Mouse (Mus musculus) MEL (cell line): Measurements from ENCODE around the gene Bbs5. TPM values are rescaled to one million over a fixed set of nuclear protein-coding genes. Genes with fewer than 3 reads are reported as not detected.

ENCODE experiments used
- DNase-seq: peaks from one replicate; pipeline ENCODE4 v3.0.0; 2011; ENCODE audit warnings: low read depth, low spot score
- H3K27ac ChIP-seq: 2 replicates; pipeline ENCODE4 v1.5.1; 2012; ENCODE audit warnings: low read depth, mild to moderate bottlenecking, control low read depth, low read length, moderate library complexity; ENCODE audit not compliant: control insufficient read depth
- H3K27me3 ChIP-seq, 2 experiments: fragments of 150-350 bp in 1 of 2; sonication (generic) in 1 of 2; 2 replicates each; pipeline ENCODE4 v1.6.1; 2012; ENCODE audit warnings: low read length in 2 of 2, mild to moderate bottlenecking in 2 of 2, improper control_type of control experiment in 1 of 2, moderate library complexity in 1 of 2; ENCODE audit not compliant: insufficient read depth in 2 of 2, control insufficient read depth in 1 of 2
- H3K36me3 ChIP-seq, 2 experiments: 2 replicates each; pipeline ENCODE4 v1.6.1; 2012 to 2014; ENCODE audit warnings: low read length in 2 of 2, improper control_type of control experiment in 1 of 2, inconsistent platforms in 1 of 2, mild to moderate bottlenecking in 1 of 2; ENCODE audit not compliant: insufficient read depth in 2 of 2, control insufficient read depth in 1 of 2
- H3K4me1 ChIP-seq, 2 experiments: fragments of 150-350 bp in 1 of 2; sonication (generic) in 1 of 2; 2 replicates each; pipeline ENCODE4 v1.6.1; 2012; ENCODE audit warnings: low read length in 2 of 2, improper control_type of control experiment in 1 of 2, mild to moderate bottlenecking in 1 of 2; ENCODE audit not compliant: insufficient read depth in 2 of 2, control insufficient read depth in 1 of 2
- H3K4me3 ChIP-seq, 2 experiments: fragments of 150-350 bp in 1 of 2; sonication (generic) in 1 of 2; 2 replicates each; pipeline ENCODE4 v1.5.1; 2012; ENCODE audit warnings: low read depth in 2 of 2, low read length in 2 of 2, mild to moderate bottlenecking in 2 of 2, moderate library complexity in 2 of 2, control low read depth in 1 of 2, improper control_type of control experiment in 1 of 2; ENCODE audit not compliant: control insufficient read depth in 1 of 2, insufficient read depth in 1 of 2
- H3K79me2 ChIP-seq: 2 replicates; pipeline ENCODE4 v1.6.1; 2012; ENCODE audit warnings: mild to moderate bottlenecking, low read length, moderate library complexity; ENCODE audit not compliant: control insufficient read depth, poor library complexity, insufficient read depth
- H3K9ac ChIP-seq: 2 replicates; pipeline ENCODE4 v1.6.1; 2012; ENCODE audit warnings: low read depth, mild to moderate bottlenecking, control low read depth, low read length, moderate library complexity; ENCODE audit not compliant: control insufficient read depth, poor library complexity, severe bottlenecking
- H3K9me3 ChIP-seq: fragments of 150-350 bp; sonication (generic); replicated peaks from 2 replicates; pipeline ENCODE4 v1.6.1; 2012; ENCODE audit warnings: mild to moderate bottlenecking, low read length, improper control_type of control experiment, moderate library complexity; ENCODE audit not compliant: insufficient read depth
- CHD2 ChIP-seq: IDR thresholded peaks from 2 replicates; pipeline ENCODE4 v1.6.1; 2011; ENCODE audit warnings: low read length, improper control_type of control experiment
- CTCF ChIP-seq, 3 experiments: IDR thresholded peaks in 2 of 3; conservative IDR thresholded peaks in 1 of 3; 2 replicates each; pipeline ENCODE4 v1.5.1; 2011 to 2012; ENCODE audit warnings: low read length in 3 of 3, low read depth in 2 of 3, mild to moderate bottlenecking in 2 of 3, improper control_type of control experiment in 1 of 3, inconsistent platforms in 1 of 3, mixed read lengths in 1 of 3, moderate library complexity in 1 of 3; ENCODE audit not compliant: control insufficient read depth in 1 of 3, insufficient read depth in 1 of 3, poor library complexity in 1 of 3, severe bottlenecking in 1 of 3
- E2F4 ChIP-seq: IDR thresholded peaks from 2 replicates; pipeline ENCODE4 v1.6.1; 2011; ENCODE audit warnings: low read depth, low read length, improper control_type of control experiment, borderline replicate concordance
- EP300 ChIP-seq, 2 experiments: IDR thresholded peaks; 2 replicates each; pipeline ENCODE4 v1.6.1; 2011; ENCODE audit warnings: improper control_type of control experiment in 2 of 2, low read length in 2 of 2, low read depth in 1 of 2, mild to moderate bottlenecking in 1 of 2
- HCFC1 ChIP-seq: IDR thresholded peaks from 2 replicates; pipeline ENCODE4 v1.6.1; 2012; ENCODE audit warnings: low read depth, mild to moderate bottlenecking, inconsistent platforms, low read length, improper control_type of control experiment, moderate library complexity
- JUND ChIP-seq: IDR thresholded peaks from 2 replicates; pipeline ENCODE4 v1.6.1; 2011; ENCODE audit warnings: low read depth, mild to moderate bottlenecking, improper control_type of control experiment, low read length
- MAFK ChIP-seq: IDR thresholded peaks from 2 replicates; pipeline ENCODE4 v1.6.1; 2011; ENCODE audit warnings: low read depth, mild to moderate bottlenecking, low read length, improper control_type of control experiment, borderline replicate concordance
- MAX ChIP-seq: IDR thresholded peaks from 2 replicates; pipeline ENCODE4 v1.6.1; 2011; ENCODE audit warnings: low read length, improper control_type of control experiment
- MXI1 ChIP-seq: IDR thresholded peaks from 2 replicates; pipeline ENCODE4 v1.6.1; 2011; ENCODE audit warnings: mild to moderate bottlenecking, low read depth, low read length, improper control_type of control experiment
- POLR2A ChIP-seq, 2 experiments: IDR thresholded peaks; 2 replicates each; pipeline ENCODE4 v1.6.1; 2011 to 2012; ENCODE audit warnings: low read length in 2 of 2, mild to moderate bottlenecking in 2 of 2, control low read depth in 1 of 2, improper control_type of control experiment in 1 of 2, low read depth in 1 of 2, moderate library complexity in 1 of 2; ENCODE audit not compliant: control insufficient read depth in 1 of 2, insufficient read depth in 1 of 2, poor library complexity in 1 of 2
- POLR2AphosphoS5 ChIP-seq: IDR thresholded peaks from 2 replicates; pipeline ENCODE4 v1.6.1; 2012; ENCODE audit warnings: low read depth, borderline replicate concordance, mild to moderate bottlenecking, inconsistent platforms, low read length, moderate library complexity, mixed read lengths
- RAD21 ChIP-seq: IDR thresholded peaks from 2 replicates; pipeline ENCODE4 v1.6.1; 2011; ENCODE audit warnings: mild to moderate bottlenecking, low read depth, low read length, improper control_type of control experiment
- SIN3A ChIP-seq: IDR thresholded peaks from 2 replicates; pipeline ENCODE4 v1.6.1; 2012; ENCODE audit warnings: low read length, improper control_type of control experiment, inconsistent platforms
- TAL1 ChIP-seq: IDR thresholded peaks from 2 replicates; pipeline ENCODE4 v1.6.1; 2012; ENCODE audit warnings: mild to moderate bottlenecking, inconsistent platforms, low read length, moderate library complexity, mixed read lengths
- TBP ChIP-seq: IDR thresholded peaks from 2 replicates; pipeline ENCODE4 v1.8.0; 2011; ENCODE audit warnings: low read depth, low read length, improper control_type of control experiment
- TCF12 ChIP-seq: IDR thresholded peaks from 2 replicates; pipeline ENCODE4 v1.6.1; 2014; ENCODE audit warnings: low read depth, mild to moderate bottlenecking, inconsistent platforms, low read length, improper control_type of control experiment, moderate library complexity
- UBTF ChIP-seq: IDR thresholded peaks from 2 replicates; pipeline ENCODE4 v1.6.1; 2012; ENCODE audit warnings: low read depth, mild to moderate bottlenecking, inconsistent platforms, low read length, improper control_type of control experiment, moderate library complexity, borderline replicate concordance; ENCODE audit not compliant: insufficient read depth
- USF1 ChIP-seq: IDR thresholded peaks from 2 replicates; pipeline ENCODE4 v1.6.1; 2014; ENCODE audit warnings: low read depth, mild to moderate bottlenecking, inconsistent platforms, low read length, improper control_type of control experiment, moderate library complexity
- ZC3H11A ChIP-seq: IDR thresholded peaks from 2 replicates; pipeline ENCODE4 v1.6.1; 2012; ENCODE audit warnings: low read depth, mild to moderate bottlenecking, inconsistent platforms, low read length, improper control_type of control experiment
- ZKSCAN1 ChIP-seq: IDR thresholded peaks from 2 replicates; pipeline ENCODE4 v1.6.1; 2012; ENCODE audit warnings: low read depth, mild to moderate bottlenecking, inconsistent platforms, low read length, improper control_type of control experiment, moderate library complexity
- polyA plus RNA-seq, 2 experiments: library from polyadenylated mRNA; stranded (reverse) in 1 of 2; unstranded in 1 of 2; fragments of >175 nt in 1 of 2; fragments of >200 nt in 1 of 2; gene quantifications; 2 replicates each; pipeline versions ENCODE4 v1.2.1 to v1.2.4; 2012; ENCODE audit warnings: low replicate concordance in 2 of 2, low read depth in 1 of 2; ENCODE audit not compliant: insufficient read length in 2 of 2, insufficient read depth in 1 of 2, missing spikeins in 1 of 2
- total RNA-seq: library from RNA; depleted of rRNA; stranded (reverse); fragments of 300-350 nt; gene quantifications from 2 replicates; pipeline ENCODE4 v1.2.3, GENCODE M21; 2012

The Bbs5 gene
- total and polyA plus RNA-seq, 3 experiments, result 5.4 to 5.7 TPM; not detected in 1

GRCm38 (mm10) chr2:69649716-69650115 lies 2.7 kb downstream of the Bbs5 start:
- H3K4me1 ChIP-seq, result peaks cover 0 to 4% of the 10 kb centered on the region in 2 experiments; a peak in 2 of 4 replicates
- H3K79me2 ChIP-seq, result no peaks in the 10 kb centered on the region; the same call in 1 of the 2 replicates
- no peak for TF ChIP-seq HCFC1
- TF ChIP-seq ZC3H11A, result no peak
- TF ChIP-seq POLR2A (IDR thresholded peaks at IDR 0.05; ENCODE audit: control insufficient read depth in 1 of 2, insufficient read depth in 1 of 2, low read depth in 1 of 2, low read length in 2 of 2, poor library complexity in 1 of 2), result no peak
- no peak for TF ChIP-seq JUND
- TF ChIP-seq RAD21, result no peak
- no peak for TF ChIP-seq POLR2AphosphoS5
- no peak for TF ChIP-seq E2F4
- TF ChIP-seq MXI1, result no peak
- no peak for TF ChIP-seq MAX
- TF ChIP-seq TCF12, result no peak
- TF ChIP-seq CTCF (IDR thresholded peaks at IDR 0.05 in 2 of 3, conservative IDR thresholded peaks at IDR 0.05 in 1 of 3; ENCODE audit: control insufficient read depth in 1 of 3, insufficient read depth in 1 of 3, low read depth in 2 of 3, low read length in 3 of 3, poor library complexity in 1 of 3, severe bottlenecking in 1 of 3), result no peak
- no peak for TF ChIP-seq TBP
- no peak for TF ChIP-seq SIN3A
- TF ChIP-seq EP300 (IDR thresholded peaks at IDR 0.05; ENCODE audit: low read depth in 1 of 2, low read length in 2 of 2), result no peak
- TF ChIP-seq TAL1, result no peak
- TF ChIP-seq, all 39 proteins: peak for 0
- Histone ChIP-seq H3K27ac (no peak overlapping the region), H3K9ac (no peak overlapping the region), H3K27me3 (no peaks in the 10 kb centered on the region), H3K4me3 (no peak overlapping the region), H3K9me3 (no peaks in the 10 kb centered on the region), H3K36me3 (no peaks in the 10 kb centered on the region; a peak in 1 of 4 replicates)
- no peak for DNase-seq

DNA sequence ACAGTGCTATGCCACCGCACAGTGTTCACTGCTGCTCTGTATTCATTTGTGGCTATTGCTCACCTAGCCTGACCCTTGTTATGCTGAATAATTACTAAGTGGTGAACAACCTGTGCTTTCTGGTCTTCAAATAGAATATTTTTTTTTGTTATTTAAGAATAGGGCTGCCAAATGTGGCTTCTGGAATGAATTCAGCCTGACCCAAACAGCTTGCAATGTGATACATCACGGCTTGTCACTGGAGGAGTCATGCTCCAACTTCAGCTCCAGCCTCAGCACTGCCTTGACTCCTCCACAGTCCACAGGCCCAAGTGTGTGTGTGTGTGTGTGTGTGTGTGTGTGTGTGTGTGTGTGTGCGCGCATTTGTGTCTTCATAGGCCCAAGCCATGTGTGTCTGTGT lies 12.4 kb downstream of the Bbs5 start:
- H3K79me2 ChIP-seq, result no peaks in the 10 kb centered on the region
- H3K4me1 ChIP-seq, result no peaks in the 10 kb centered on the region
- TF ChIP-seq CTCF (IDR thresholded peaks at IDR 0.05 in 2 of 3, conservative IDR thresholded peaks at IDR 0.05 in 1 of 3; ENCODE audit: control insufficient read depth in 1 of 3, insufficient read depth in 1 of 3, low read depth in 2 of 3, low read length in 3 of 3, poor library complexity in 1 of 3, severe bottlenecking in 1 of 3) (no peak), USF1 (no peak), CHD2 (no peak), UBTF (no peak), MAFK (no peak), POLR2A (IDR thresholded peaks at IDR 0.05; ENCODE audit: control insufficient read depth in 1 of 2, insufficient read depth in 1 of 2, low read depth in 1 of 2, low read length in 2 of 2, poor library complexity in 1 of 2) (no peak), EP300 (IDR thresholded peaks at IDR 0.05; ENCODE audit: low read depth in 1 of 2, low read length in 2 of 2) (no peak), ZKSCAN1 (no peak)
- H3K9me3 ChIP-seq, result no peaks in the 10 kb centered on the region
- no peak overlapping the region for H3K9ac ChIP-seq
- no peaks in the 10 kb centered on the region for H3K27me3 ChIP-seq
- DNase-seq, result no peak
- no peak overlapping the region for H3K27ac ChIP-seq
- H3K4me3 ChIP-seq, result no peak overlapping the region
- H3K36me3 ChIP-seq, result 0 out of 4 replicates have a peak, but pooled peaks cover 0 to 2% of the 10 kb centered on the region in 2 experiments
